Mouse (Mus musculus) kidney, postnatal 0 days (tissue): Measurements from ENCODE around the gene Ebi3. TPM values are rescaled to one million over a fixed set of nuclear protein-coding genes. Genes with fewer than 3 reads are reported as not detected.

ENCODE experiments used
- ATAC-seq: fragments of 200-750 bp; cut with Nextera tagmentation; replicated peaks from 2 replicates; pipeline ENCODE4 v1.8.0; 2017; ENCODE audit warnings: low read depth, moderate number of reproducible peaks, moderate TSS enrichment, moderate library complexity; ENCODE audit not compliant: low FRiP score
- DNase-seq: peaks from one replicate; pipeline ENCODE4 v3.0.0-alpha.2; 2016; ENCODE audit warnings: low spot score
- H3K27ac ChIP-seq: fragments of 300-500 bp; sonication (generic); 2 replicates; pipeline ENCODE4 v1.5.1; 2014; ENCODE audit warnings: mild to moderate bottlenecking
- H3K27me3 ChIP-seq: fragments of 300-500 bp; sonication (generic); 2 replicates; pipeline ENCODE4 v1.6.1; 2014; ENCODE audit warnings: low read length, mixed read lengths; ENCODE audit not compliant: insufficient read depth
- H3K36me3 ChIP-seq: fragments of 300-500 bp; sonication (generic); 2 replicates; pipeline ENCODE4 v1.6.1; 2014; ENCODE audit warnings: low read length, mixed read lengths; ENCODE audit not compliant: insufficient read depth
- H3K4me1 ChIP-seq: fragments of 300-500 bp; sonication (generic); replicated peaks from 2 replicates; pipeline ENCODE4 v1.6.1; 2014; ENCODE audit warnings: antibody characterized with exemption, low read length, mixed read lengths; ENCODE audit not compliant: insufficient read depth
- H3K4me2 ChIP-seq: fragments of 300-500 bp; sonication (generic); 2 replicates; pipeline ENCODE4 v1.6.1; 2014; ENCODE audit warnings: mild to moderate bottlenecking, low read length, moderate library complexity, mixed read lengths
- H3K4me3 ChIP-seq: fragments of 300-500 bp; sonication (generic); replicated peaks from 2 replicates; pipeline ENCODE4 v1.5.1; 2014; ENCODE audit warnings: low read depth, low read length
- H3K9ac ChIP-seq: fragments of 300-500 bp; sonication (generic); 2 replicates; pipeline ENCODE4 v1.6.1; 2014; ENCODE audit warnings: low read depth, low read length
- H3K9me3 ChIP-seq: fragments of 300-500 bp; sonication (generic); replicated peaks from 2 replicates; pipeline ENCODE4 v1.6.1; 2016; ENCODE audit warnings: low read length, inconsistent platforms, mixed read lengths
- CTCF ChIP-seq: IDR thresholded peaks from 2 replicates; pipeline ENCODE4 v1.5.1; 2016; ENCODE audit warnings: antibody characterized with exemption, low read depth, mild to moderate bottlenecking, moderate library complexity
- WGBS: fragments of 180-500 bp; shearing (Covaris S2); extraction: QIAGEN DNeasy Blood & Tissue Kit; methylation state at CpG from one replicate; pipeline ENCODE4 v1.1.7; 2014; 5-methylcytosine and 5-hydroxymethylcytosine counted together
- polyA plus RNA-seq: library from polyadenylated mRNA; unstranded; fragments of >200 nt; fragmentation: Nextera tagmentation; extraction: Ambion mirVana; gene quantifications from 2 replicates; pipeline ENCODE4 v1.2.1, GENCODE M21; 2015

Gene Ebi3
- polyA plus RNA-seq, 1 experiment from 2014 or later, result 1.8 TPM

- Histone ChIP-seq H3K9me3 (no peaks in the 10 kb centered on the region), H3K4me2 (no peak overlapping the region), H3K36me3 (no peaks in the 10 kb centered on the region), H3K9ac (no peak overlapping the region), H3K27me3 (no peaks in the 10 kb centered on the region), H3K4me1 (peaks cover 10% of the 10 kb centered on the region), H3K27ac (no peak overlapping the region), H3K4me3 (no peak overlapping the region)
- WGBS, result 17% methylated on average over 9 of the region's 9 CpGs
- TF ChIP-seq CTCF, result peak; percentile 87
- ATAC-seq, result no peak; the same call in 1 of the 2 replicates
- DNase-seq, result peak; percentile 84
Observed at GRCm38 (mm10) chr17:55957168-55957567, 4.7 kb downstream of the Ebi3 start.

DNA sequence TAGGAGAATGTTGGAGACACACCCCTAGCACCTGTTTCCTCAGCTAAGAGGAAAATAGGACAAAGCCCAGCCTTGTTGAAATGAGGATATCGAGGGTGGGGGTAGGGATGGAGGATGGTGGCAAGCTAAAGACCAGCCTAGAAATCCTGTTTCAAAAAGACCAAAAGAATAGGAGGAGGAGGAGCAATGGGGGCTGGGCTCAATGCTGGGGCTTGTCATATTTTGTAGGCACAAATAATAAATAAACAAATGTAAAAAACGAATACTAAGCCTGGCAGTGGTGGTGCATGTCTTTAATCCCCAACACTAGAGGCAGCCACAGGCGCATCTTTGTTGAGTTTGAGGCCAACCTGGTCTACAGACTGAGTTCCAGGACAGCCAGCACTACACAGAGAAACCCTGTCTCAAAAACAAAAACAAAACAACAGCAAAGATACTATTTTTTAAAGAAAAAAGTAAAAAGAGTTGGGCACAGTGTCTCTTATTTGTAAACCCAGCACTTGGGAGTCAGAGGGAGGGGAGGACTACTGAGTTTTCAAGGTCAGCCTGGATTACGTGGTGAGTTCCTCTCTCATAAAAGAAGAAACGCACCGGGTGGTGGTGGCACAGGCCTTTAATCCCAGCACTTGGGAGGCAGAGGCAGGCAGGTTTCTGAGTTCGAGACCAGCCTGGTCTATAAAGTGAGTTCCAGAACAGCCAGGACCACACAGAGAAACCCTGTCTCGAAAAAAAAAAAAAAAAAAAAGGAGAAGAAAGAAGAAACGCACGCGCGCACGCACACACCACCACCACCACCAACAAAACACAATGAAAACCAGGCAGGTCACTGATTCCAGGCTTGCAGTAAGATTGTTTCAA, 5.5 kb downstream of the Ebi3 start:
- Histone ChIP-seq H3K4me3 (peak overlapping the region; percentile 47), H3K4me1 (peaks cover 10% of the 10 kb centered on the region), H3K9me3 (no peaks in the 10 kb centered on the region), H3K27me3 (no peaks in the 10 kb centered on the region), H3K36me3 (no peaks in the 10 kb centered on the region), H3K9ac (peak overlapping the region; percentile 46; the same call in 1 of the 2 replicates), H3K4me2 (peak overlapping the region; percentile 58), H3K27ac (peak overlapping the region; percentile 96)
- no peak for TF ChIP-seq CTCF
- DNase-seq, result no peak
- WGBS, result 79% methylated on average over 13 of the region's 13 CpGs
- no peak for ATAC-seq

DNA sequence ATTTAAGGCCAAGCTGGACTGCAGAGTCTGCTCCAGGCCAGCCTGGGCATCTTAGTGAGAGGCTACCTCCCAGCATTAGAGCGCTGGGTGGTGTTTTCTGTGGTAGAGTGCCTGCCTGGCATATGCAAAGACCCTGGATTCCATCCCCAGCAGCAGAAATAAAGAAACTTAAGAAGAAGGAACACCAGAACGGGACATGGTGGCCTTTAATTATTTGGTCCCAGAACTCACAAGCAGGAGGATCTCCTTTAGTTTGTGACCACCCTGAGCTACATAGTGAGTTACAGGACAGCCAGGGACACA, 6.1 kb downstream of the Ebi3 start:
- Histone ChIP-seq H3K4me1 (peaks cover 10% of the 10 kb centered on the region), H3K36me3 (0 out of 2 replicates have a peak, but pooled peaks cover under 1% of the 10 kb centered on the region), H3K27me3 (no peaks in the 10 kb centered on the region), H3K9ac (peak overlapping the region; percentile 46; the same call in 1 of the 2 replicates), H3K4me3 (peak overlapping the region; percentile 47), H3K4me2 (peak overlapping the region; percentile 58), H3K9me3 (no peaks in the 10 kb centered on the region), H3K27ac (peak overlapping the region; percentile 96)
- ATAC-seq, result no peak
- 43% methylated on average over 2 of the region's 2 CpGs for WGBS
- no peak for DNase-seq
- TF ChIP-seq CTCF, result no peak

DNA sequence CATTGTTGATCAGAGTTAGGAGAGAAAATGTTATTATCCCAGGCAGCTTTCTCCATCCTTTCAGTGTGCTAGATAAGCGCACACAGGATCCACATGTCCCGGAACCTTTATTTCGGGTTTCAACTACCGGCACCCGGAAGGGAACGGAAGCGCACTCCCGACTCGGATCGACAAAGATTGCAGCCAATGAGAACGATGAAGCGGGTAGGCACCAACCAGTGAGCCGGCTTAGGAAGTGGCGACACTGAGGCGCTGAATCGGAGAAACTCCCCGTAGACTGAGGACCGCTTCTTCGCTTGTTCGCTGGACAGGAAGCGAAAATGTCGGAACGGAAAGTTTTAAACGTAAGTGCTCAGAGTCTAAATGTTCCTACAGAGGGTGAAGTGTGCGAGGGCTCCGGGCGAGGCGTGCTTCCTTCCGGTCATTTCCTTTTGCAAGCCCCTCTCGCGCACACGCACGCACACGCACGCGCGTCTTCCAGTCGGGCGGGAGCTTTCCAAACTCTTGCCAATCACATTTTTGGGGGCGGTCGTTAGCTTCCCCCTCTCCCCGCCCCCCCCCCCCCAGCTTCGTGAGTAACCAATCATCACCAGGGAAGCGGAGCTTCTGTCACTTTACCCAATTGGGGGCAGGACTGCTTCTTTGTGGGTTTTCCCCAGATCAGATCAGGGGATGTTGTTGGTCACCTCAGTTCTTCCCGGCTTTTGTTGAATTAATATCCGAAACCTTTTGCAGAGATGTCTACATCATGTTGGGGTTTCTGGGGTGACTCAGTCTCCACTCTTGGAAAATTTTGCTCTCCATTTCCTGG, 6.7 kb downstream of the Ebi3 start, which contains the start of gene Yju2:
Gene Yju2 (plus strand): TSS at position 182 of the 811 bp plus-strand sequence.
- peak within 1 kb of the TSS; percentile 47 for H3K4me3 ChIP-seq
- H3K4me2 ChIP-seq, result peak within 1 kb of the TSS; percentile 58
- under 1% methylated on average over 45 of the region's 46 CpGs for WGBS
- 0 out of 2 replicates have a peak, but pooled peaks cover 2% of the 10 kb centered on the region for H3K36me3 ChIP-seq
- peak within 1 kb of the TSS; percentile 96 for H3K27ac ChIP-seq
- H3K9ac ChIP-seq, result peak within 1 kb of the TSS; percentile 54
- ATAC-seq, result peak; percentile 94
- no peaks in the 10 kb centered on the region for H3K27me3 ChIP-seq
- peak; percentile 98 for DNase-seq
- no peaks in the 10 kb centered on the region for H3K9me3 ChIP-seq
- peak; percentile 13; the same call in 1 of the 2 replicates for TF ChIP-seq CTCF
- H3K4me1 ChIP-seq, result peaks cover 10% of the 10 kb centered on the region

DNA sequence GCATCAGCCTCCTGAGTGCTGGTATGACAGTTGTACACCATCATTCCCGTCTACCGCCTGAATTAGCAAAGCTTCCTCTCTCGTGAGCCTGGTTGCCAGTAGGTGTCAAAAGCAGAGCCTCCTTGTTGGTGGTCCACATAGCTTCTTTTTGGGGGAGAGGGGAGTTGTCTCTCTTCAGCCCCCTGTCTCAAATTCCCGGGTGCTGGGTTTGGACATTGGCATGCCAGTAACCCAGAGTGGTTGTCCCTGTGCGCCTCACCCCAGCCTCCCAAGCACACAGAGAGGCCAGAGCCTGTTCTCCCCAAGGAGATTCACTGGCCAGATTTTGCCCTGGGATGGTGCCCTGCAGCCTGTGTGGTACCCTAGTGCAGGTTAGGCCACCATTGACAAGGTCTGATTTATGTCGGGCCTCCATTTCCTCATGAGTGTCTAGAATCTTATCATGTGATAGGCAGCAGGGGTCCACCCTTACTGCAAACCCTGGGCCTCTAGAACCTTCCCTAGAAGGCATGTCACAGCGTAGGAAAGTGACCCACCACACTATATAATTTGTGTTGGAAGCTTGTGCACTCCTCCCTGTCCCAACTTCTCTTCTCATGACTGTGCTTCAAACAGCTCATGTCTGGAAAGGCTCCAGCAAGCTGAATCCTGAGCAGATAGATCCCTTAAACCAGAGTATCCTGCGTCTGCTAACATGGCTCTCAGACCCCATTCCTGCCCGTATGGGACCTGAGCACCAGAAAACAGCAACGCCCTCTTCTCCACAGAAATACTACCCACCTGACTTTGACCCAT, 7.7 kb downstream of the Ebi3 start:
- H3K27ac ChIP-seq, result peak overlapping the region; percentile 19; the same call in 1 of the 2 replicates
- H3K9ac ChIP-seq, result peak overlapping the region; percentile 49; the same call in 1 of the 2 replicates
- 75% methylated on average over 10 of the region's 10 CpGs for WGBS
- no peaks in the 10 kb centered on the region for H3K9me3 ChIP-seq
- H3K4me1 ChIP-seq, result peaks cover 10% of the 10 kb centered on the region
- TF ChIP-seq CTCF, result no peak
- peak overlapping the region; percentile 47 for H3K4me3 ChIP-seq
- H3K27me3 ChIP-seq, result no peaks in the 10 kb centered on the region
- no peak for ATAC-seq
- H3K4me2 ChIP-seq, result peak overlapping the region; percentile 58
- H3K36me3 ChIP-seq, result 0 out of 2 replicates have a peak, but pooled peaks cover 6% of the 10 kb centered on the region
- DNase-seq, result no peak
